Mouse (Mus musculus) stomach, embryonic 14.5 days (tissue): ENCODE results near the gene Mrpl32. TPM values are rescaled to one million over a fixed set of nuclear protein-coding genes. Genes with fewer than 3 reads are reported as not detected.

ENCODE experiments used
- ATAC-seq: fragments of 200-750 bp; cut with Nextera tagmentation; 2 replicates; pipeline ENCODE4 v1.8.0; 2017; ENCODE audit warnings: low read depth, moderate TSS enrichment; ENCODE audit not compliant: insufficient number of reproducible peaks, insufficient read depth, low FRiP score
- H3K27ac ChIP-seq: fragments of 300-500 bp; sonication (generic); 2 replicates; pipeline ENCODE4 v1.5.1; 2014; ENCODE audit warnings: mild to moderate bottlenecking, low read length, moderate library complexity, mixed read lengths
- H3K27me3 ChIP-seq: fragments of 300-500 bp; sonication (generic); 2 replicates; pipeline ENCODE4 v1.6.1; 2014; ENCODE audit warnings: low read length, control low read depth, mixed read lengths; ENCODE audit not compliant: control insufficient read depth, insufficient read depth
- H3K36me3 ChIP-seq: fragments of 300-500 bp; sonication (generic); 2 replicates; pipeline ENCODE4 v1.6.1; 2014; ENCODE audit warnings: mild to moderate bottlenecking, control low read depth, low read length, moderate library complexity, mixed read lengths; ENCODE audit not compliant: control insufficient read depth, insufficient read depth
- H3K4me1 ChIP-seq: fragments of 300-500 bp; sonication (generic); 2 replicates; pipeline ENCODE4 v1.6.1; 2014; ENCODE audit warnings: low read length, control low read depth, mixed read lengths; ENCODE audit not compliant: control insufficient read depth, insufficient read depth
- H3K4me2 ChIP-seq: fragments of 300-500 bp; sonication (generic); replicated peaks from 2 replicates; pipeline ENCODE4 v1.6.1; 2014; ENCODE audit warnings: low read depth, low read length, control low read depth
- H3K4me3 ChIP-seq: fragments of 300-500 bp; sonication (generic); 2 replicates; pipeline ENCODE4 v1.5.1; 2014; ENCODE audit warnings: low read depth, low read length, control low read depth
- H3K9ac ChIP-seq: fragments of 300-500 bp; sonication (generic); replicated peaks from 2 replicates; pipeline ENCODE4 v1.6.1; 2014; ENCODE audit warnings: low read depth, mild to moderate bottlenecking, control low read depth, low read length, moderate library complexity, mixed read lengths
- H3K9me3 ChIP-seq: fragments of 300-500 bp; sonication (generic); 2 replicates; pipeline ENCODE4 v1.6.1; 2016; ENCODE audit warnings: low read depth, low read length, control low read depth; ENCODE audit not compliant: control insufficient read depth
- WGBS: fragments of 180-500 bp; shearing (Covaris S2); extraction: QIAGEN DNeasy Blood & Tissue Kit; methylation state at CpG from one replicate; pipeline ENCODE4 v1.1.7; 2014; 5-methylcytosine and 5-hydroxymethylcytosine counted together
- polyA plus RNA-seq: library from polyadenylated mRNA; unstranded; fragments of >200 nt; fragmentation: Nextera tagmentation; extraction: Ambion mirVana; gene quantifications from 2 replicates; pipeline ENCODE4 v1.2.1, GENCODE M21; 2014

The Mrpl32 gene
- polyA plus RNA-seq: 114 and 120 TPM in 2 replicates

DNA sequence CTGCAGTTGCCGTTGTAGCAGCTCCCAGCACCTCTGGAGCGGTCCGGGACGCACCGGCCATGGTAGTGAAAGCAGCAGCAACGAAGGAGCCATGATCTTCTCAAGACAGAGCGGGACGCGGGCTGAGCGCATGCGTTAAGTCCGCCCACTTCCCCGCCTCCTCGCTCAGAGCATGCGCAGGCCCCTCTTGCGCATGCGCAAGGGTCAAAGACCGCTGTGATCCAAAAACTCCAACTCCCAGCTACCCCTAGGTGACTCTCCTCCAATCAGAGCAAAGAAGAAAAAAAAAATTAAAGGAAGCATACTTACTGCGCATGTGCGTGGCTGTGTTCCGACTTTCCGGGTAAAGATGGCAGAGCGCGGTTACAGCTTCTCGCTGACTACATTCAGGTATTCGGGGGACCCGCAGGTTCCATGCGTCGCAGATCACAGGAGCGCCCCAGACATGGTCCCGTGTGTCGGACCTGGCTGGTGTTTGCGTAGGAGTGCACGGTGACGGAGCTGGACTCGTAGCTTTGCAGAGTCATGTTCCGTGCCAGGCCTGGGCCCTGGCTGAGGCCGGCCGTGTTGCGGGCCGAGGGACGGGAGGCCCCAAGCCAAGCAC, at the start of gene Mrpl32, which contains the start of gene Psma2:
Mrpl32 (minus strand) TSS at position 240 of the 604 bp plus-strand sequence.
Psma2 (plus strand) TSS at position 315 of the 604 bp plus-strand sequence.
- peak within 1 kb of the TSS; percentile 52; the same call in 1 of the 2 replicates for H3K27ac ChIP-seq
- no peaks in the 10 kb centered on the region for H3K27me3 ChIP-seq
- peak; percentile 98 for ATAC-seq
- H3K4me2 ChIP-seq: peak within 1 kb of the TSS; percentile 63
- no peaks in the 10 kb centered on the region for H3K9me3 ChIP-seq
- peaks cover 18% of the 10 kb centered on the region for H3K36me3 ChIP-seq
- WGBS: under 1% methylated on average over 42 of the region's 42 CpGs
- peak within 1 kb of the TSS; percentile 89 for H3K9ac ChIP-seq
- H3K4me1 ChIP-seq: no peaks in the 10 kb centered on the region
- H3K4me3 ChIP-seq: peak within 1 kb of the TSS; percentile 93

DNA sequence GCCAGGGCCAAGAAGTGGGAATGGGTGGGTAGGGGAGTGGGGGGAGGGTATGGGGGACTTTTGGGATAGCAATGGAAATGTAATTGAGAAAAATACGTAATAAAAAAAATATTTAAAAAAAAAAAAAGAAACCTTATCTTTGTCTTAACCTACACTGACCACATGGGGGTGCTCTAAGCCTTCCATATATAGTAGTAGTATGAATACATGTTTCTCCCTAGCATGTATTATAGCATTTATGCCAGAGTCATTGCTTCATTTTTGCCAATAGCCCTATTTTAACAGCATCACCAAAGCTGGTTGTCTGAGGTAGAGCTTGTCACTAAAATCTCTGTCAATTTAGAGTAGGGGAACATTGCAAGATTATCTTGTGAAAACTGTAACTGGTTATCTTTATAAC, 36.3 kb upstream of the Mrpl32 start:
- no peak overlapping the region for H3K9ac ChIP-seq
- H3K27me3 ChIP-seq: no peaks in the 10 kb centered on the region
- H3K9me3 ChIP-seq: no peaks in the 10 kb centered on the region
- no peak overlapping the region for H3K27ac ChIP-seq
- no peak overlapping the region for H3K4me2 ChIP-seq
- no peak overlapping the region for H3K4me3 ChIP-seq
- no peaks in the 10 kb centered on the region for H3K36me3 ChIP-seq
- 13% methylated on average over 1 of the region's 1 CpGs for WGBS
- no peaks in the 10 kb centered on the region for H3K4me1 ChIP-seq
- no peak for ATAC-seq

DNA sequence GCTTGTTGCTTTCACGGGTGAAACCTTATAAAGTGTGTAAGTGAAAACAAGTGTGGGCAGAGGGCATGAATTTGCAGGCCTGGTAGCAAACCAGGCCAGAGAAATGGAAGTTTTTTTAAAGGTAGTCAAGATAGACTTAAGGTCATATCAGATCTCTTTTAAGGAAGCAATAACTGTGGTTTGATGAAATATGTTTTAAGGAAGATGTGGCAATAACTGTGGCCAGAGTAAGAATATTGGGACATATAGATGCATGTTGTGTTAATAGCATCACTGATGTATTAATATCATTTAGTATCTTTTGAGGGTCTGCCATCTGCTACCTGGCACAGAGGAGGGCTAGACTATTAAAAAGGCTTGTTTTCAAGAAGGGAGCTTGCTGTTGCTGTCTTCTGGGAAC, 27.0 kb upstream of the Mrpl32 start:
- 43% methylated on average over 1 of the region's 1 CpGs for WGBS
- Histone ChIP-seq H3K27me3 (no peaks in the 10 kb centered on the region), H3K4me1 (no peaks in the 10 kb centered on the region), H3K36me3 (peaks cover 15% of the 10 kb centered on the region; the same call in 1 of the 2 replicates), H3K9me3 (no peaks in the 10 kb centered on the region), H3K4me3 (no peak overlapping the region), H3K4me2 (no peak overlapping the region), H3K9ac (no peak overlapping the region), H3K27ac (no peak overlapping the region)
- no peak for ATAC-seq

DNA sequence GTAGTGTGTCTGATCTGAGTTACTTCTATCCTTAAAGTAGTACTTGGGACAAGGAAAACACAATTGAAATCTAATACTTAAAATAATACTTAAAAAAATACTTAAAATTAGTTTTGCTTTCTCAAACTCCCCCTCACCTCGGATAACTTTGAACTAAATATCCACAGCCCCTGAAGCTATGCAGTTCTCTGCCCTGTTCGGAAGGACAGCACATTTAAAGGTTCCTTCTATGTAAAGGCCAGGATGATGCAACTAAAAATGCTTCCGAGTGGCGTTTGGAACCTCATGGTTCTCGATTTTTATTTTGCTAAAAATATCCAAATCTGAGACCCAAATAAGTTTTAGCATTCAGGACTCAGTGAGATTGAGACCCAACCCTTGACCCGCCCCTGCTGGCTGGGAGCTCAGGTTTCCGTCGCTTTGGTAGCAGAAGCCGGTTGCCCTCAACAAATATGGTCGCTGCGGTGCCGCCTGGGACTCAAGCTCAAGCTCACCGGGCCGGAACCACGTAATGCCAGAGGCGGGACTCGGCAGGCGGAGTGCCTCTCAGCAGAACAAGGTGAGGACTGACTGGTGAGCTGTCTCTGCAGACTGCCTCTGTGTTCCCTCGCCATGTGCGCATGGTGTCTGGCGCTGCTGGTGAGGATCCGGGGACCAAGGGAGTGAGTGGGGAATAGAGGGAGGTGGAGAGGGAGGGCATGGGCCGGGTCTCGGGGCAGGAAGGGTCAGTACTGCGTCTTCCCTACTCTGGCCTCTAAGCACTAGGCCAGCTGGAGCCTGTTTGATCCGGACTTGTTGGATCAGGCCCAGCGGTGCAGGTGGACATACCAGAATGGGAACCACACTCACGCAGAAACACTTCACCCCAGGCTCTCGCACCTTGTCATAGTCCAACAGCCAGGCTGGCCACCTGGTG, 17.0 kb upstream of the Mrpl32 start, which contains the start of gene AW209491:
AW209491 (plus strand) TSS at position 429 of the 916 bp plus-strand sequence.
- Histone ChIP-seq H3K4me2 (peak within 1 kb of the TSS; percentile 51), H3K27ac (no peak within 1 kb of the TSS), H3K27me3 (no peaks in the 10 kb centered on the region), H3K4me1 (no peaks in the 10 kb centered on the region), H3K4me3 (peak within 1 kb of the TSS; percentile 52), H3K9ac (peak within 1 kb of the TSS; percentile 57), H3K9me3 (no peaks in the 10 kb centered on the region), H3K36me3 (peaks cover 19% of the 10 kb centered on the region)
- ATAC-seq: peak; percentile 95
- WGBS: under 1% methylated on average over 29 of the region's 29 CpGs

DNA sequence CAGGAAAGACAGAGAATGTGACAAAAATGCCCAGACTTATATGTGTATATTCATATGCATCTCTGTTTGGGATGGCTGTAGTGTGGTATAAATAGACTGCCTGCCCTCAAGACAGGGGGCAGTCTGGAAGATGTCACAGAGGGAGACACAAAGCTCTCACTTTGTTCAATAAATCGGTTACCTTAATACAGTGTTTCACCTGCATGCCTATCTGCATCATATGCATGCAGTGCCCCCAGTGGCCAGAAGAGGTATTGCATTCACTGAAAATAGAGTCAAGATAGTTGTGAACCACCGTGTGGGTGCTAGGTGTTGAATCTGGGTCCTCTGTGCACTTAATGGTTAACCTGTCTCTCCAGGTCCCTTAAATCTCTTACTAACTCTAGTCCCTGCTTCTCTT, 5.8 kb upstream of the Mrpl32 start:
- no peak overlapping the region for H3K4me3 ChIP-seq

DNA sequence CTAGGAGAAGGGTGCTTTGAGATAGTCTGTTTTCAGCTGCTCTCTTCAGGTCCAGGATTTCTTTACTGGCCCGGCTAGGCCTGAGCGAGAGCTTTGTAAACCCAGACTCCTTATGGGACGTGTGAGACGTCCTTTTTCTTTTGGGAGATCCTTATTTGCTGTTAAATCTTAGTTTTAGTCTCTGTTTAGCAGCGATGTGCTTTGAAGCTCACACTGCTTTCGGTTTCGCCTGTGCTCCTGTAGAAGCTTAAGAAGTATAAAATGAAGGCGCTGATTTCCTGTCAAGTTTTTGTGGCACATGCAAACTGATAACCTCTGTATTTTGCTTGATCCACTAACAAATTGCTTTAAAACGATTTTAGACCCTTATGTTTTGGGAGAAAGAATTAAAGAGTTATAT, 588 bp upstream of the Mrpl32 start:
- ATAC-seq: no peak
- no peaks in the 10 kb centered on the region for H3K4me1 ChIP-seq
- peak overlapping the region; percentile 93 for H3K4me3 ChIP-seq
- H3K4me2 ChIP-seq: peak overlapping the region; percentile 55
- peak overlapping the region; percentile 89 for H3K9ac ChIP-seq
- no peaks in the 10 kb centered on the region for H3K27me3 ChIP-seq
- H3K27ac ChIP-seq: peak overlapping the region; percentile 27; the same call in 1 of the 2 replicates
- H3K9me3 ChIP-seq: no peaks in the 10 kb centered on the region
- H3K36me3 ChIP-seq: peaks cover 22% of the 10 kb centered on the region
- under 1% methylated on average over 9 of the region's 9 CpGs for WGBS

More for the DNA sequence above, 5.8 kb upstream of the Mrpl32 start:
- H3K27ac ChIP-seq: no peak overlapping the region
- WGBS: 37% methylated on average over 2 of the region's 2 CpGs
- H3K4me2 ChIP-seq: no peak overlapping the region
- H3K36me3 ChIP-seq: peaks cover 43% of the 10 kb centered on the region
- no peak for ATAC-seq
- no peak overlapping the region for H3K9ac ChIP-seq
- H3K9me3 ChIP-seq: no peaks in the 10 kb centered on the region
- H3K27me3 ChIP-seq: no peaks in the 10 kb centered on the region
- H3K4me1 ChIP-seq: no peaks in the 10 kb centered on the region

DNA sequence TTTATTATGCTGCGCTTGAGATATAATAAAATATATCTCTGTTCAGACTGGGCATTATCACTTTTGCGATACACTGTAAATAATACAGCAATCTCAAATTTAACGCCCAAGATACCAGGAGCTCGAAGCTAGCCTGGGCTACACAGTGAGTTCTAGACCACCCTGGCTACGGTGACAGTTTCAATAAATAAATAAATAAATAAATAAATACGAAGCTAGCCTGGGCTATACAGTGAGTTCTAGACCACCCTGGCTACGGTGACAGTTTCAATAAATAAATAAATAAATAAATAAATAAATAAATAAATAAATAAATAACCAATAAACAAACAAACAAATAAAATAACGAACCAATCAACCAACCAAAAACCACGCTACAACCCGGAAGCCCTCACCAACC, 502 bp downstream of the Mrpl32 start:
- Histone ChIP-seq H3K4me1 (no peaks in the 10 kb centered on the region), H3K4me3 (peak overlapping the region; percentile 93), H3K27ac (peak overlapping the region; percentile 52; the same call in 1 of the 2 replicates), H3K9ac (peak overlapping the region; percentile 46), H3K36me3 (peaks cover 14% of the 10 kb centered on the region), H3K27me3 (no peaks in the 10 kb centered on the region), H3K9me3 (no peaks in the 10 kb centered on the region), H3K4me2 (peak overlapping the region; percentile 63)
- peak; percentile 54 for ATAC-seq
- 5% methylated on average over 10 of the region's 10 CpGs for WGBS

DNA sequence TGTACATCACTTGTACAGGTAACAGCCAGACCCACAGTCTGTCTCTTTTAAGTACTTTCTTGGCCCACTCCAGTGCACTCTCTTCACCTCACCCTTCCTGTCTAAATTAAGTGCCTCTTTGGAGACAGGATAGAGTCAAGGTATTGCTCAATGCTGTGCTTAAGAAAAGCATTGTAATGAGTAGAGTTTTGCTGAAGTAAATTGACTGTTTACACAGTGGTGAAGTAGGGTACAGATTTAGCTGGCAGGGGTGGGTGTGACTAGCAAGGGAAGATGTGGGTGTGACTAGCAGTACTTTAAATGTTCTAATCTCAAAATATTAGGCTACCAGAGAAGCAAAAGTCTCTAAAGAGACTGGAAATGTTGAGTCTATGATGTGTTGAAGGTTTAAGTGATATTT, 5.3 kb downstream of the Mrpl32 start:
- Histone ChIP-seq H3K36me3 (peaks cover 6% of the 10 kb centered on the region; the same call in 1 of the 2 replicates), H3K4me3 (no peak overlapping the region), H3K4me2 (no peak overlapping the region), H3K27me3 (no peaks in the 10 kb centered on the region), H3K4me1 (no peaks in the 10 kb centered on the region), H3K9me3 (no peaks in the 10 kb centered on the region), H3K27ac (no peak overlapping the region), H3K9ac (no peak overlapping the region)
- ATAC-seq: no peak
